Mouse (Mus musculus) liver, adult 2 months (tissue): Measurements from ENCODE around the gene Cxcl5.

ENCODE experiments used
- CTCF ChIP-seq: fragments of 200-500 bp; IDR thresholded peaks from 2 replicates; pipeline ENCODE4 v1.5.1; 2011; ENCODE audit warnings: low read depth, low read length, control low read depth
- POLR2A ChIP-seq: fragments of 200-500 bp; IDR thresholded peaks from 2 replicates; pipeline ENCODE4 v1.6.1; 2011; ENCODE audit warnings: low read length, control low read depth; ENCODE audit not compliant: insufficient read depth; ENCODE audit errors: extremely low read depth

GRCm38 (mm10) chr5:90760844-90761243, 1.7 kb downstream of the Cxcl5 start:
- TF ChIP-seq CTCF (no peak), POLR2A (no peak)
